Mouse (Mus musculus) stomach, postnatal 0 days (tissue): ENCODE data around the gene Ywhae. TPM values are rescaled to one million over a fixed set of nuclear protein-coding genes. Genes with fewer than 3 reads are reported as not detected.
A peak's percentile ranks its signal among the peaks of the same experiment; 100 is the strongest.

Source experiments
- ATAC-seq: fragments of 200-750 bp; cut with Nextera tagmentation; 2 replicates; pipeline ENCODE4 v1.8.0; 2017; ENCODE audit not compliant: low FRiP score, low TSS enrichment
- DNase-seq: peaks from one replicate; pipeline ENCODE4 v3.0.0-alpha.2; 2016; ENCODE audit warnings: low spot score
- H3K27ac ChIP-seq: fragments of 300-500 bp; sonication (generic); replicated peaks from 2 replicates; pipeline ENCODE4 v1.5.1; 2014; ENCODE audit warnings: mild to moderate bottlenecking, control low read depth
- H3K27me3 ChIP-seq: fragments of 300-500 bp; sonication (generic); 2 replicates; pipeline ENCODE4 v1.6.1; 2014; ENCODE audit warnings: low read length; ENCODE audit not compliant: control insufficient read depth, insufficient read depth
- H3K36me3 ChIP-seq: fragments of 300-500 bp; sonication (generic); 2 replicates; pipeline ENCODE4 v1.6.1; 2014; ENCODE audit warnings: low read length, mixed read lengths; ENCODE audit not compliant: control insufficient read depth, insufficient read depth
- H3K4me1 ChIP-seq: fragments of 300-500 bp; sonication (generic); replicated peaks from 2 replicates; pipeline ENCODE4 v1.6.1; 2014; ENCODE audit warnings: antibody characterized with exemption; ENCODE audit not compliant: control insufficient read depth, insufficient read depth
- H3K4me2 ChIP-seq: fragments of 300-500 bp; sonication (generic); replicated peaks from 2 replicates; pipeline ENCODE4 v1.6.1; 2014; ENCODE audit warnings: low read depth, mild to moderate bottlenecking, control low read depth, moderate library complexity
- H3K4me3 ChIP-seq: fragments of 300-500 bp; sonication (generic); 2 replicates; pipeline ENCODE4 v1.5.1; 2014; ENCODE audit warnings: low read depth, low read length, control low read depth
- H3K9ac ChIP-seq: fragments of 300-500 bp; sonication (generic); 2 replicates; pipeline ENCODE4 v1.6.1; 2014; ENCODE audit warnings: mild to moderate bottlenecking, low read length, control low read depth, mixed read lengths
- H3K9me3 ChIP-seq: fragments of 300-500 bp; sonication (generic); 2 replicates; pipeline ENCODE4 v1.6.1; 2016; ENCODE audit warnings: low read length; ENCODE audit not compliant: control insufficient read depth
- CTCF ChIP-seq: IDR thresholded peaks from 2 replicates; pipeline ENCODE4 v1.5.1; 2016; ENCODE audit warnings: antibody characterized with exemption, low read depth, mild to moderate bottlenecking, moderate library complexity
- EP300 ChIP-seq: optimal IDR thresholded peaks from 2 replicates; pipeline ENCODE3; 2016; ENCODE audit warnings: antibody characterized with exemption
- WGBS: fragments of 180-500 bp; shearing (Covaris S2); extraction: QIAGEN DNeasy Blood & Tissue Kit; methylation state at CpG from one replicate; pipeline ENCODE4 v1.1.7; 2014; 5-methylcytosine and 5-hydroxymethylcytosine counted together
- polyA plus RNA-seq: library from polyadenylated mRNA; unstranded; fragments of >200 nt; fragmentation: Nextera tagmentation; extraction: Ambion mirVana; gene quantifications from 2 replicates; pipeline ENCODE4 v1.2.1, GENCODE M21; 2015

Gene Ywhae
- polyA plus RNA-seq, 1 experiment from 2014 or later, result 416 TPM

DNA sequence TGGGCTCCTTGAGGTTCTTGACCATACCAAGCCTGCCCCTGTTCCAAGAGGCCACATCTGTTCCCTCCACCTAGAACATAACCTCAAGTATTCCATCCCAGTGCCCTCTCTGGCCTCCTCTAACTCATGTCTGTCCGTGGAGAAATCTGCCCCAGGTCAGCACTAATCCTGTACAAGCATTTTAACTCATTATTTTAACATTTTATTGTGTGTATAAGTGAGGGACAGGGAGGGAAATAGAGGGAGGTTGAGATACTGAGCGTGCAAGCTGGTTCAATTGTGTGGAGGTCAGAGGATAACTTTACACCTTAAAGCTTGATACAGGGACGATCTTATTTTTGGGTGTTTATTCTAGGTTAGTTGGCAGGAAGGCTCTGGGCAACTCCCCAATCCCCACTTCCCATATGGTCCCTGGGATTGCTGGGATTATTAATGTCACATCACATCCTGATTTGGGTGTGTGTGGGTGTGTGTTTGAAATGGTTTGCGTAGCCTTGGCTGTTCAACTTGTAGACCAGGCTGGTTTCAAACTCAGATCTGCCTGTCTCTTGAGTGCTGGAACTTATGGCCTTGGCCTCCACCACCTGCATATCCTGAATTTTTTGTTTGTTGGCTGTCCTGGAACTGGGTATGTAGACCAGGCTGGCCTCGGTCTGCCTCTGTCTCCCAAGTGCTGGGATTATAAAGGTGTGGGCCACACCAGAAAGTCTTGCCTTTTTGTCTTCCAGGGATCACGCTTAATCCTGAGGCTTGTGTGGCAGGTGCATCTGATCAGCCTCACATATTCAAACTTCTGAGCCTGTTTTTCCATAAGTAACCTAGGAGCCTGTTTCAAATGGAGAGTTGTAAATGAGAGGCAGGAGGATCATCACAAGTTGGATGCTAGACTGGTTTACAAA is 35.7 kb downstream of the Ywhae start:
- no peaks in the 10 kb centered on the region for H3K9me3 ChIP-seq
- H3K27me3 ChIP-seq, result no peaks in the 10 kb centered on the region
- no peak overlapping the region for H3K9ac ChIP-seq
- TF ChIP-seq CTCF (no peak), EP300 (no peak)
- no peak overlapping the region; the same call in 1 of the 2 replicates for H3K4me3 ChIP-seq
- peak overlapping the region; percentile 48; the same call in 1 of the 2 replicates for H3K4me2 ChIP-seq
- H3K4me1 ChIP-seq, result no peaks in the 10 kb centered on the region
- DNase-seq, result peak; percentile 14
- ATAC-seq, result no peak
- H3K36me3 ChIP-seq, result peaks cover 14% of the 10 kb centered on the region
- whole genome bisulfite sequencing, result 41% methylated on average over 6 of the region's 6 CpGs
- H3K27ac ChIP-seq, result no peak overlapping the region

- ATAC-seq, result peak; percentile 91
- Histone ChIP-seq H3K27me3 (no peaks in the 10 kb centered on the region), H3K4me3 (peak overlapping the region; percentile 20; the same call in 1 of the 2 replicates), H3K4me1 (no peaks in the 10 kb centered on the region), H3K9me3 (no peaks in the 10 kb centered on the region), H3K4me2 (peak overlapping the region; percentile 48), H3K36me3 (peaks cover 14% of the 10 kb centered on the region), H3K27ac (no peak overlapping the region), H3K9ac (no peak overlapping the region)
- DNase-seq, result peak; percentile 92
- WGBS, result 0% methylated on average over 23 of the region's 23 CpGs
- TF ChIP-seq CTCF (peak; percentile 87), EP300 (no peak)
Observed at GRCm38 (mm10) chr11:75769206-75769605, 36.5 kb downstream of the Ywhae start.

DNA sequence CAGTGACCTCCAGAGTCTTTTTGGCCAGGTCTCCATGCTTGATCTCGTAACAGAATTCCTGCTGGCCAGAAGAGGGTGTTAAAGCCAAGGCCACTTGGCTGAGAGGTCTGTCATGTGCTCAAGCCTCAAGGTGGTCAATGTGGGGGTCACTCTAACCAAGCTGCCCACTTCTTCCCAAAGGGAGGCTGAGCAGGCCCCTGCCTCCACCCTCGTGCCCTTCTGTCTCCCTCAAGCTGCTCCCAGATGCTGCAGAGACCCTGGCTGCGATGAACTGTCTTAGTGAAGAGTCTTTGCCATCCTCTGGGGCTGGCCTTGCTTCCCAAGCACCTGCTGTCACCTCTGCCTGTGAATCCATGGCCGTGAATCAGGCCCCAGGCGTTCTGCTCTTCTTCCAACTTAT is 39.9 kb downstream of the Ywhae start:
- Histone ChIP-seq H3K4me2 (no peak overlapping the region), H3K27ac (no peak overlapping the region), H3K27me3 (no peaks in the 10 kb centered on the region), H3K9me3 (no peaks in the 10 kb centered on the region), H3K4me1 (no peaks in the 10 kb centered on the region), H3K36me3 (no peaks in the 10 kb centered on the region), H3K9ac (no peak overlapping the region), H3K4me3 (no peak overlapping the region)
- TF ChIP-seq EP300 (no peak), CTCF (no peak)
- ATAC-seq, result no peak
- WGBS, result 72% methylated on average over 5 of the region's 5 CpGs
- DNase-seq, result peak; percentile 6

DNA sequence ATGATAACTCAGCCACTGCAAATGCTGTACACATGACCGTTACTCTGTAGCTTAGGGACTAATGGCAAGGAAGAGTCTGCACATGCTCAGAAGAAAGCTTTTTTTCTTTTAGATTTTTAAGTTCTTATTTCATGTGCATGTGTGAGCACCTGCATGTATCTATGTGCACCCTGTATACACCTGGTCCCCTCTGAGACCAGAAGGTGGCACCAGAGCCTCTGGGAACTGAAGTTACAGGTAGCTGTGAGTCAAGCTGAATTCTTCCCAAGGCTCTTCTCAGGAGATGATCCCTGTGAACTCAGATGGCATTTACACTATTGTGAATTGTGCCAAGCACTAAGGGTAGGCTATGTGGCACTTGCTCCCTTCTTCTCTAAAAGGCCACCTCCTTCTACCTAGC is 43.2 kb downstream of the Ywhae start:
- TF ChIP-seq EP300 (no peak), CTCF (peak; percentile 55)
- no peak for ATAC-seq
- WGBS, result 88% methylated on average over 1 of the region's 1 CpGs

GRCm38 (mm10) chr11:75781919-75782318 is 49.2 kb downstream of the Ywhae start:
- Histone ChIP-seq H3K9me3 (no peaks in the 10 kb centered on the region), H3K9ac (no peak overlapping the region), H3K4me3 (no peak overlapping the region), H3K27ac (no peak overlapping the region), H3K4me2 (no peak overlapping the region), H3K36me3 (no peaks in the 10 kb centered on the region), H3K4me1 (no peaks in the 10 kb centered on the region), H3K27me3 (no peaks in the 10 kb centered on the region)
- TF ChIP-seq EP300 (no peak), CTCF (peak; percentile 98)
- WGBS, result 20% methylated on average over 6 of the region's 6 CpGs
- peak; percentile 49; the same call in 1 of the 2 replicates for ATAC-seq
- peak; percentile 78 for DNase-seq

More for the DNA sequence above, 43.2 kb downstream of the Ywhae start:
- no peak overlapping the region for H3K9ac ChIP-seq
- H3K4me1 ChIP-seq, result no peaks in the 10 kb centered on the region
- no peaks in the 10 kb centered on the region for H3K9me3 ChIP-seq
- no peaks in the 10 kb centered on the region for H3K36me3 ChIP-seq
- H3K27me3 ChIP-seq, result no peaks in the 10 kb centered on the region
- H3K4me2 ChIP-seq, result no peak overlapping the region
- H3K4me3 ChIP-seq, result no peak overlapping the region
- DNase-seq, result no peak
- no peak overlapping the region for H3K27ac ChIP-seq

- no peak for DNase-seq
- no peaks in the 10 kb centered on the region for H3K27me3 ChIP-seq
- H3K27ac ChIP-seq, result no peak overlapping the region
- no peaks in the 10 kb centered on the region for H3K9me3 ChIP-seq
- H3K4me1 ChIP-seq, result no peaks in the 10 kb centered on the region
- WGBS, result 84% methylated on average over 5 of the region's 5 CpGs
- TF ChIP-seq EP300 (no peak), CTCF (no peak)
- no peaks in the 10 kb centered on the region for H3K36me3 ChIP-seq
- H3K9ac ChIP-seq, result no peak overlapping the region
- H3K4me3 ChIP-seq, result no peak overlapping the region
- H3K4me2 ChIP-seq, result no peak overlapping the region
- no peak for ATAC-seq
Observed at GRCm38 (mm10) chr11:75783799-75784198, 51.1 kb downstream of the Ywhae start.
